Mouse (Mus musculus) limb, embryonic 14.5 days (tissue): ENCODE measurements around the gene AC134908.4. TPM values are rescaled to one million over a fixed set of nuclear protein-coding genes. Genes with fewer than 3 reads are reported as not detected.

Experiments used
- ATAC-seq: fragments of 200-750 bp; cut with Nextera tagmentation; 2 replicates; pipeline ENCODE4 v1.8.0; 2017; ENCODE audit warnings: low read depth, moderate number of reproducible peaks, moderate TSS enrichment; ENCODE audit not compliant: low FRiP score
- DNase-seq: peaks from one replicate; pipeline ENCODE4 v3.0.0-alpha.2; 2015; ENCODE audit warnings: low spot score
- H3K27ac ChIP-seq: fragments of 300-500 bp; sonication (generic); replicated peaks from 2 replicates; pipeline ENCODE4 v1.5.1; 2014; ENCODE audit warnings: low read depth, mild to moderate bottlenecking, low read length, moderate library complexity, mixed read lengths
- H3K27me3 ChIP-seq: fragments of 300-500 bp; sonication (generic); 2 replicates; pipeline ENCODE4 v1.6.1; 2014; ENCODE audit warnings: low read length, mixed read lengths; ENCODE audit not compliant: control insufficient read depth, insufficient read depth
- H3K36me3 ChIP-seq: fragments of 300-500 bp; sonication (generic); 2 replicates; pipeline ENCODE4 v1.6.1; 2014; ENCODE audit warnings: mild to moderate bottlenecking, low read length, moderate library complexity, mixed read lengths; ENCODE audit not compliant: control insufficient read depth, insufficient read depth
- H3K4me1 ChIP-seq: fragments of 300-500 bp; sonication (generic); 2 replicates; pipeline ENCODE4 v1.6.1; 2014; ENCODE audit warnings: antibody characterized with exemption, low read length, mixed read lengths; ENCODE audit not compliant: control insufficient read depth, insufficient read depth
- H3K4me2 ChIP-seq: fragments of 300-500 bp; sonication (generic); replicated peaks from 2 replicates; pipeline ENCODE4 v1.6.1; 2014; ENCODE audit warnings: low read depth, mild to moderate bottlenecking, low read length, moderate library complexity; ENCODE audit not compliant: severe bottlenecking
- H3K4me3 ChIP-seq: fragments of 300-500 bp; sonication (generic); replicated peaks from 2 replicates; pipeline ENCODE4 v1.5.1; 2014; ENCODE audit warnings: low read length
- H3K9ac ChIP-seq: fragments of 300-500 bp; sonication (generic); 2 replicates; pipeline ENCODE4 v1.6.1; 2014; ENCODE audit warnings: mild to moderate bottlenecking, low read depth, low read length, moderate library complexity; ENCODE audit not compliant: severe bottlenecking
- H3K9me3 ChIP-seq: fragments of 300-500 bp; sonication (generic); 2 replicates; pipeline ENCODE4 v1.6.1; 2016; ENCODE audit warnings: low read length; ENCODE audit not compliant: control insufficient read depth
- POLR2A ChIP-seq: fragments of 200-500 bp; IDR thresholded peaks from 2 replicates; pipeline ENCODE4 v1.8.0; 2012; ENCODE audit warnings: inconsistent platforms, mild to moderate bottlenecking, moderate library complexity, borderline replicate concordance; ENCODE audit not compliant: insufficient read depth, insufficient read length; ENCODE audit errors: extremely low read depth
- WGBS: fragments of 180-500 bp; shearing (Covaris S2); extraction: QIAGEN DNeasy Blood & Tissue Kit; methylation state at CpG from one replicate; pipeline ENCODE4 v1.1.7; 2014; 5-methylcytosine and 5-hydroxymethylcytosine counted together
- polyA plus RNA-seq, 2 experiments: library from polyadenylated mRNA; depleted of rRNA in 1 of 2; stranded (reverse) in 1 of 2; unstranded in 1 of 2; fragments of >200 nt; fragmentation: Nextera tagmentation in 1 of 2; extraction: Ambion mirVana in 1 of 2; gene quantifications; 2 replicates each; pipeline versions ENCODE4 v1.2.1 to v1.2.3; 2012 to 2014

AC134908.4 gene
- polyA plus RNA-seq, 2 experiments, result 0.30 TPM; not detected in 1

- ATAC-seq (no peak), DNase-seq (no peak)
- H3K27ac ChIP-seq, result no peak overlapping the region
- H3K9ac ChIP-seq, result no peak overlapping the region
- H3K4me2 ChIP-seq, result no peak overlapping the region
- H3K36me3 ChIP-seq, result peaks cover 41% of the 10 kb centered on the region
- 91% methylated on average over 22 of the region's 22 CpGs for WGBS
- H3K4me1 ChIP-seq, result peaks cover 34% of the 10 kb centered on the region
- no peaks in the 10 kb centered on the region for H3K9me3 ChIP-seq
- H3K4me3 ChIP-seq, result no peak overlapping the region
- no peaks in the 10 kb centered on the region for H3K27me3 ChIP-seq
- TF ChIP-seq POLR2A, result no peak
Observed at GRCm38 (mm10) chr17:25827546-25828222, 32.2 kb upstream of the AC134908.4 start.

DNA sequence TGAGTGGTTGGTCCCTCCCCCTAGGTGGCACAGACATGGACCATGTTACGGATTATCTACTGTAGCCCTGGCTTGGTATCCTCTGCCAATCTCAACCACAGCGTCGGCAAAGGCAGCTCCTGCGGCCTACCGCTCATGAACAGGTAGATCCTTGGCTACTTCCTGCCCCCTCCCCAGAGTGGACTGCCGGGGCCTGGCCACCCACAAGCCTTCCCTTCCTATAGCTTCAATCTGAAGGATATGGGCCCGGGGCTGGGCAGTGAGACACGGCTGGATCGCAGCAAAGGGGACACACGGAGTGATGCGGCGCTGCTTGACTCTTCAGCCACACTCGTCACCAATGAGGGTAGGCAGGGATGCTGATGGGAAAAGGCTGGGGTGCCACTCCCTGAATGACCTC, 31.6 kb upstream of the AC134908.4 start:
- no peak for TF ChIP-seq POLR2A
- Histone ChIP-seq H3K27ac (no peak overlapping the region), H3K9me3 (no peaks in the 10 kb centered on the region), H3K4me3 (no peak overlapping the region), H3K27me3 (no peaks in the 10 kb centered on the region), H3K4me2 (no peak overlapping the region), H3K36me3 (peaks cover 41% of the 10 kb centered on the region), H3K4me1 (peaks cover 34% of the 10 kb centered on the region), H3K9ac (no peak overlapping the region)
- ATAC-seq (no peak), DNase-seq (no peak)
- 96% methylated on average over 13 of the region's 13 CpGs for WGBS

GRCm38 (mm10) chr17:25825984-25826570, 30.6 kb upstream of the AC134908.4 start:
- DNase-seq, result no peak
- H3K9ac ChIP-seq, result no peak overlapping the region
- H3K36me3 ChIP-seq, result peaks cover 33% of the 10 kb centered on the region
- 96% methylated on average over 27 of the region's 27 CpGs for WGBS
- no peak for TF ChIP-seq POLR2A
- no peaks in the 10 kb centered on the region for H3K9me3 ChIP-seq
- no peaks in the 10 kb centered on the region for H3K27me3 ChIP-seq
- H3K4me3 ChIP-seq, result no peak overlapping the region
- H3K4me2 ChIP-seq, result no peak overlapping the region
- no peak for ATAC-seq
- no peak overlapping the region for H3K27ac ChIP-seq
- H3K4me1 ChIP-seq, result peaks cover 25% of the 10 kb centered on the region

DNA sequence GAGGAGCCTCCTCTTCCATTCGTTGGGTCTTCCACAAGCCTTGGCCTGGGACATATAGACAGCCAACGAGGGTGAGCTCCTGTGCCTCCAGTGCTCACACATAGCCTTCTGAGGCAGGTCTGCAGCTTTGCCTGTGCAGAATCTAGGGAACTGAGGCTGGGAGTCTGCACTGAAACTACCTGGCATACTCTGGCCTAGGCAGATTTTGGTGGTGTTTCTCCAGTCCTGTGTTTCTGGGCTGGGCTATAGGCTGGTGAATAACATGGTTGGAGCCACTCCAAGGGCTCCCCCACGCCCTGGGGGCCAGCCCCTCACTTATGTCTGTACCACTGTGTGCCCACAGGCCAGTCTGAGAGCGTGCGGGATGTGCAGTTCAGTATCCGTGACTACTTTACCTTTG, 29.9 kb upstream of the AC134908.4 start:
- no peak for TF ChIP-seq POLR2A
- Histone ChIP-seq H3K4me3 (no peak overlapping the region), H3K9ac (no peak overlapping the region), H3K27me3 (peaks cover 3% of the 10 kb centered on the region), H3K9me3 (no peaks in the 10 kb centered on the region), H3K36me3 (peaks cover 26% of the 10 kb centered on the region), H3K27ac (no peak overlapping the region), H3K4me2 (no peak overlapping the region), H3K4me1 (peaks cover 22% of the 10 kb centered on the region)
- ATAC-seq (no peak), DNase-seq (no peak)
- WGBS, result 80% methylated on average over 6 of the region's 6 CpGs

DNA sequence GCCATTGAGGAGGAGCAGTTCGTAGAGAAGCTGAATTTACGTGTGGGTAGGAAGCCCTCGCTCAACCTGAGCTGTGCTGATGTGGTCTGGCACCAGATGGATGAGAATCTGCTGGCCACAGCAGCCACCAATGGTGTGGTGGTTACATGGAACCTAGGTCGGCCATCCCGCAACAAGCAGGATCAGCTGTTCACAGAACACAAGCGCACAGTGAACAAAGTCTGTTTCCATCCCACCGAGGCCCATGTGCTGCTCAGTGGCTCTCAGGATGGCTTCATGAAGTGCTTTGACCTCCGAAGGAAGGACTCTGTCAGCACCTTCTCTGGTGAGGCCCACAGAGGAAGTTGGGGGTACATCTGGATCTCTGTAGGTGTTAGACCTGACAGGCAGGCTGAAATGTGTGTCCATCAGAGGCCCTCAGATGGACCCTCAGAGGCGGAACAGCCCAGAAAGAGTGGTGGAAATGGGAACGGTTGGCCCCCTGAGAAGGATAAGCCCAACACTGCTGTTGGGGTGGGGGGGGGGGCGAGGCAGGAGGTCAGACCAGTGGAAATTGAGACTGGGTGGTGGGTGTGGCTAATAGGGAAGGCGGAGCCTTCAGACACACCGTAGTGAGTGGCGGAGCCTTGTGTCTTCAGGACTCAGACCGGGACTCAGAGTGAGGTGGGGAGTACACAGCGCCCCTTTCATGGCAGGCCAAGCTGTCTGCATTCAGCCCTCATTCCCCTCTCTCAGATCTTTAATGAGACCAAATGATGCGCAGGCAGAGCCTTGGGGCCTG, 29.1 kb upstream of the AC134908.4 start:
- peaks cover 16% of the 10 kb centered on the region for H3K4me1 ChIP-seq
- H3K4me3 ChIP-seq, result peak overlapping the region; percentile 47
- H3K9me3 ChIP-seq, result no peaks in the 10 kb centered on the region
- ATAC-seq (no peak), DNase-seq (no peak)
- no peak overlapping the region for H3K27ac ChIP-seq
- peaks cover 20% of the 10 kb centered on the region for H3K36me3 ChIP-seq
- no peak for TF ChIP-seq POLR2A
- peak overlapping the region; percentile 38; the same call in 1 of the 2 replicates for H3K9ac ChIP-seq
- peaks cover 10% of the 10 kb centered on the region for H3K27me3 ChIP-seq
- 76% methylated on average over 16 of the region's 17 CpGs for WGBS
- peak overlapping the region; percentile 71 for H3K4me2 ChIP-seq
